Mouse (Mus musculus) heart, postnatal 0 days (tissue): ENCODE measurements around the gene Ext2.

Experiments used
- CTCF ChIP-seq: IDR thresholded peaks from 2 replicates; pipeline ENCODE4 v1.5.1; 2016; ENCODE audit warnings: antibody characterized with exemption, control low read depth, low read depth
- EP300 ChIP-seq: IDR thresholded peaks from 2 replicates; pipeline ENCODE4 v1.6.1; 2016; ENCODE audit warnings: antibody characterized with exemption, low read depth

DNA sequence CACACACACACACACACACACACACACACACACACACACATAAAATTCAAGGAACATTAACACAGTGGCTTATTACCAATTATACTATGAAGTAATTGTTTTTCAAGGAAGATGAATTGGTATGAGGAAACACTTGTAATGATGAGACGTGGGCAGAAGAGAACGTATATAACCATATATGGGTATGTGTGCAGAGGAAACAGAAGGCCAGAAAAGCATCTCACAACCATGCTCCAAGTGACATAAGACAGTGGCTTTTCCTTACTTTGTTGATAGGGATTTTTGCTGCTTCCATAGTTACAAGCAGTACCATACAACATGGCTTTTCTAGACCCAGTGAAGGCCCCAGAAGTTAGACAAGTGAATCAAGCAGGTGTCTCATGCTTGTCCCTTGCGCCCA is 115.5 kb downstream of the Ext2 start:
- TF ChIP-seq CTCF (no peak), EP300 (no peak)
